Mouse (Mus musculus): Measurements from ENCODE around the gene Adgrb2. TPM values are rescaled to one million over a fixed set of nuclear protein-coding genes. Genes with fewer than 3 reads are reported as not detected.
A peak's percentile ranks its signal among the peaks of the same experiment; 100 is the strongest.

Gene Adgrb2
- polyA plus RNA-seq, 1 experiment, result 0.08 TPM

DNA sequence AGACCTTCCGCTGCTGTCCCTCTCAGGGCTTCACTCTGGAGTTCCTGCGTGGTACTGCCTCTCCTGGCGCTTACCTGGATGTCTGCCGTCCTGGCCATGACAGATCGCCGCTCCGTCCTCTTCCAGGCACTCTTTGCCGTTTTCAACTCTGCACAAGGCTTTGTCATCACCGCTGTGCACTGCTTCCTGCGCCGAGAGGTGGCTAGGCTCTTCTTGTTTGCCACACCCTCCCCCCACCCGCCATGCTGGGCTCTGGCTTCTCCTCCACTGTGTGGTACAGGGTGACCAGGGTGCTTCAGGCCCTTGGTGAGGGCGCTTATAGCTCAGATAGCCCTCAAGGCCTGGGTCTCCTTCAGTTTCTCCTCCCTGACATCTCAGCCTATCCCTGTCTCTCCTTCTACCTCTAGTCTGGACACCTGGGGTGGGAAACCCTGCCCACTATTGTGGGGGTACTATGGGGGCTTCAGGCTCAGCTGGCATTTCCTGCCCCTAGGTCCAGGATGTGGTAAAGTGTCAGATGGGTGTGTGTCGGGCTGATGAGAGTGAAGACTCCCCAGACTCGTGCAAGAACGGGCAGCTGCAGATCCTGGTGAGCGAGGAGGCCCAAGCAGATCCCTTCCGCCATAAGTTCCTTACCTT is 32.5 kb downstream of the Adgrb2 start:
- Histone ChIP-seq H3ac (ENCODE audit: control insufficient read depth, insufficient read length) (no peak overlapping the region), H3K27me3 (ENCODE audit: control insufficient read depth, insufficient read depth, insufficient read length) (peaks cover 19% of the 10 kb centered on the region), H3K79me2 (ENCODE audit: control insufficient read depth, insufficient read depth) (no peaks in the 10 kb centered on the region), H3K36me3 (ENCODE audit: control insufficient read depth, insufficient read depth) (no peaks in the 10 kb centered on the region), H3K4me3 (no peak overlapping the region), H3K4me2 (ENCODE audit: low read depth) (no peak overlapping the region)
- TF ChIP-seq POLR2A (IDR thresholded peaks at IDR 0.05; ENCODE audit: insufficient read length, low read depth) (no peak), MYOD1 (IDR thresholded peaks at IDR 0.05; ENCODE audit: control insufficient read depth in 1 of 3, insufficient read length in 2 of 3, low read depth in 2 of 3) (no peak), TCF12 (IDR thresholded peaks at IDR 0.05; ENCODE audit: insufficient read depth, poor library complexity, severe bottlenecking) (no peak), REST (IDR thresholded peaks at IDR 0.05; ENCODE audit: insufficient read depth, insufficient read length) (no peak), CEBPB (IDR thresholded peaks at IDR 0.05; ENCODE audit: insufficient read depth, poor library complexity, severe bottlenecking) (no peak), MAX (IDR thresholded peaks at IDR 0.05; ENCODE audit: low read depth) (no peak), POLR2AphosphoS2 (IDR thresholded peaks at IDR 0.05; ENCODE audit: insufficient read length, low read depth) (no peak), E2F4 (IDR thresholded peaks at IDR 0.05; ENCODE audit: insufficient read depth) (no peak), TCF3 (IDR thresholded peaks at IDR 0.05; ENCODE audit: insufficient read length, low read depth) (no peak), MYOG (IDR thresholded peaks at IDR 0.05; ENCODE audit: control insufficient read depth in 1 of 3, insufficient read depth in 1 of 3, insufficient read length in 2 of 3, low read depth in 2 of 3) (no peak), SRF (IDR thresholded peaks at IDR 0.05; ENCODE audit: control insufficient read depth, insufficient read length, low read depth) (no peak)

DNA sequence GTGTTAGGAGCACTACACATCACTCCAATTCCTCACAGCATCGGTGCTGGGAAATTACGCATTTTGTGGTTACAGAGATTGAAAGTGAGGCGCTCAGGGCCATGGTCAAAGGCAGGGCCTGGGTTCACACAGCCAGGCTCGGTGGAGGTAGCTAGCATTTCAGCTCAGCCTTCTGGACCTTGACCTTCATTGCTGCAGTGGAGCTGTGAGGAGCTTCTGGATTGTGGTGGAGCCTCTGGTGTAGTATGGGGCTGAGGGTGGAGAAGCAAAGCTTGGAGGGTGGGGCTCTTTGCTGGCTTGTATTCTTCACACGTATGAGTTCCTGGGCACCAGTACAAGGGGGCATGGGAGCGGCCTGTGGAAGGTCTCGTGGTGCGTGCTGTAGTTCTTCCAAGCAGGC is 38.3 kb downstream of the Adgrb2 start:
- H3K27me3 ChIP-seq (ENCODE audit: control insufficient read depth, insufficient read depth, insufficient read length), result no peaks in the 10 kb centered on the region
- H3K4me3 ChIP-seq, result no peak overlapping the region
- H3K4me2 ChIP-seq (ENCODE audit: low read depth), result no peak overlapping the region
- no peaks in the 10 kb centered on the region for H3K36me3 ChIP-seq (ENCODE audit: control insufficient read depth, insufficient read depth)
- no peaks in the 10 kb centered on the region for H3K79me2 ChIP-seq (ENCODE audit: control insufficient read depth, insufficient read depth)
- TF ChIP-seq E2F4 (IDR thresholded peaks at IDR 0.05; ENCODE audit: insufficient read depth), result no peak
- TF ChIP-seq MAX (IDR thresholded peaks at IDR 0.05; ENCODE audit: low read depth), result no peak
- TF ChIP-seq TCF3 (IDR thresholded peaks at IDR 0.05; ENCODE audit: insufficient read length, low read depth), result no peak
- no peak for TF ChIP-seq USF1 (IDR thresholded peaks at IDR 0.05; ENCODE audit: low read depth)
- no peak for TF ChIP-seq MYOD1 (IDR thresholded peaks at IDR 0.05; ENCODE audit: control insufficient read depth in 1 of 3, insufficient read length in 2 of 3, low read depth in 2 of 3)
- no peak for TF ChIP-seq POLR2AphosphoS2 (IDR thresholded peaks at IDR 0.05; ENCODE audit: insufficient read length, low read depth)
- no peak for TF ChIP-seq REST (IDR thresholded peaks at IDR 0.05; ENCODE audit: insufficient read depth, insufficient read length)
- no peak for TF ChIP-seq POLR2A (IDR thresholded peaks at IDR 0.05; ENCODE audit: insufficient read length, low read depth)
- no peak for TF ChIP-seq TCF12 (IDR thresholded peaks at IDR 0.05; ENCODE audit: insufficient read depth, poor library complexity, severe bottlenecking)
- no peak for TF ChIP-seq CEBPB (IDR thresholded peaks at IDR 0.05; ENCODE audit: insufficient read depth, poor library complexity, severe bottlenecking)
- no peak for TF ChIP-seq MYOG (IDR thresholded peaks at IDR 0.05; ENCODE audit: control insufficient read depth in 1 of 3, insufficient read depth in 1 of 3, insufficient read length in 2 of 3, low read depth in 2 of 3)
- TF ChIP-seq SRF (IDR thresholded peaks at IDR 0.05; ENCODE audit: control insufficient read depth, insufficient read length, low read depth), result no peak
- no peak overlapping the region for H3ac ChIP-seq (ENCODE audit: control insufficient read depth, insufficient read length)

DNA sequence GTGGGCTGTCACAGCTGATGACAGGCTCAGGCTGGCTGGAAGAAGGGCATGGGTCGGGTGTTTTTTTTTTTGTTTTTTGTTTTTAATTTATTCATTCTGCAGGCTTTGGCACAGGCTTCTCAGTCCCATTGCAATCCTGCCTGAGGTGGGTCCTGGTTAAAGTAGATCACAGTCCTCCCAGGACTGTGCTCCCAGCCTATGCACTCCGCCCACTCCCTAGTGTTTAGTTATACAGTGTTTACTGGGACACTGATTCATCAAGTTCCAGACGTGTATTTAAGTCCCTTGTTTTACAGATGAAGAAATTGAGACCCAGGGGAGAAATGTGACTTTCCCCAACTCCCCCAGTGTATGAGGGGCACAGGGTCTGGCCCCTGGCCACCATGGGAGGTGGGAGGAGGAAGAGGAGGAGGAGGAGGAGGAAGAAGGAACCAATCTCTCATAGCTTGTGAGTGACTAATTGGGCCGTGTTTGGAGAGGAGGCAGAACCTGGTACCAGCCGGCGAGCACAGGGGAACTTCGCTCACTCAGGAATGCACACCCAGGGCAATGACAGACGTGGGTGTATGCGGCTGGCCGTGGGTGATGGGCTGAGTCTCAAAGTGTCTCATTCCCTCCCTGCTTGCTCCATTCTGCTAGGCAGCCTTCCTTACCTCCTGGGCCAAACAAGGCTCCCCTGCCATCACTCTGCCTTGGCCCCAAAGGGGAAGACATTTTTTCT is 39.0 kb downstream of the Adgrb2 start:
- Histone ChIP-seq H3K79me2 (ENCODE audit: control insufficient read depth, insufficient read depth) (no peaks in the 10 kb centered on the region), H3K4me3 (no peak overlapping the region), H3K36me3 (ENCODE audit: control insufficient read depth, insufficient read depth) (no peaks in the 10 kb centered on the region), H3ac (ENCODE audit: control insufficient read depth, insufficient read length) (no peak overlapping the region), H3K27me3 (ENCODE audit: control insufficient read depth, insufficient read depth, insufficient read length) (no peaks in the 10 kb centered on the region), H3K4me2 (ENCODE audit: low read depth) (peak overlapping the region; percentile 18)
- TF ChIP-seq MYOG (IDR thresholded peaks at IDR 0.05; ENCODE audit: control insufficient read depth in 1 of 3, insufficient read depth in 1 of 3, insufficient read length in 2 of 3, low read depth in 2 of 3), result no peak
- TF ChIP-seq CEBPB (IDR thresholded peaks at IDR 0.05; ENCODE audit: insufficient read depth, poor library complexity, severe bottlenecking), result no peak
- TF ChIP-seq TCF12 (IDR thresholded peaks at IDR 0.05; ENCODE audit: insufficient read depth, poor library complexity, severe bottlenecking), result no peak
- TF ChIP-seq USF1 (IDR thresholded peaks at IDR 0.05; ENCODE audit: low read depth), result no peak

DNA sequence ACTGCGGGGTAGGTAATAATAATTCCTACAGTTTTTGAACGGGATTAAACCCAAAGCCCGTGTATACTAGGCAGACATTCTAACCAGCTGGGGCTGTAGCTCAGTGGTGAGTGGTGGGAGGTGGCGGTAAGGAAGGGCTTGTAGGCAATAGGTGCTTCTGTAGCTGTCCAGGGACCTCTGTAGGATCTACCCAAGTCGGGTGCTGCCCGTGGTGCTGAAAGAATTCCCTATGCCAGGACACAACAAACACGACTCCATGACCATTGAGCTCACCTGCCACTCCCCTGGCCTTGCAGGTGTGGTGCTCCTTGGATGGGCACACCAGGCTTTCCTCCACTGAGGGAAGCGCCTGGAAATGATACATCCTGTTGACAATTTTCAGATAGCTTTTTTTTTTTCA is 40.9 kb downstream of the Adgrb2 start:
- H3K4me3 ChIP-seq, result no peak overlapping the region
- no peaks in the 10 kb centered on the region for H3K27me3 ChIP-seq (ENCODE audit: control insufficient read depth, insufficient read depth, insufficient read length)
- H3K4me2 ChIP-seq (ENCODE audit: low read depth), result no peak overlapping the region
- no peak for TF ChIP-seq POLR2AphosphoS2 (IDR thresholded peaks at IDR 0.05; ENCODE audit: insufficient read length, low read depth)
- TF ChIP-seq MAX (IDR thresholded peaks at IDR 0.05; ENCODE audit: low read depth), result no peak
- peak; percentile 74 for TF ChIP-seq REST (IDR thresholded peaks at IDR 0.05; ENCODE audit: insufficient read depth, insufficient read length)
- no peak overlapping the region for H3ac ChIP-seq (ENCODE audit: control insufficient read depth, insufficient read length)
- H3K79me2 ChIP-seq (ENCODE audit: control insufficient read depth, insufficient read depth), result no peaks in the 10 kb centered on the region
- no peaks in the 10 kb centered on the region for H3K36me3 ChIP-seq (ENCODE audit: control insufficient read depth, insufficient read depth)

DNA sequence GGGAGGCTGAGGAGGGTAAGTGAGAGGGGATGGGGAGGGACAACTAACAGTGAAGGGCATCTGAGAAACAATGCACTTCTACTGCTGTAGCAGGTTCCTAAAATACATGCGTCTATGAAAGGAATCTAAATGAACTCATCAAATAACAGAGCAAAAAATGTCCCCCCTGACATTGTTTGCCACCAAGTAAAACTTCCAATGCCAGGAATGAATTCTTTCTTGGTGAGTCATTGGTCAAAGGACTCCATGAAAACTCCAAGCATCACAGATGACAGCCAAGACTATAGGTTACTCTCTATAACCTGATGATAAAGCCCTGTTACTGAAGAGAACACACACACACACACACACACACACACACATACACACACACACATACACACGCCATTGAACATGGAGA is 46.5 kb downstream of the Adgrb2 start:
- H3K4me3 ChIP-seq, result no peak overlapping the region
- TF ChIP-seq CEBPB (IDR thresholded peaks at IDR 0.05; ENCODE audit: insufficient read depth, poor library complexity, severe bottlenecking), result no peak
- no peak for TF ChIP-seq POLR2AphosphoS2 (IDR thresholded peaks at IDR 0.05; ENCODE audit: insufficient read length, low read depth)
- TF ChIP-seq MAX (IDR thresholded peaks at IDR 0.05; ENCODE audit: low read depth), result no peak
- no peak for TF ChIP-seq MYOD1 (IDR thresholded peaks at IDR 0.05; ENCODE audit: control insufficient read depth in 1 of 3, insufficient read length in 2 of 3, low read depth in 2 of 3)
- TF ChIP-seq POLR2A (IDR thresholded peaks at IDR 0.05; ENCODE audit: insufficient read length, low read depth), result no peak
- TF ChIP-seq USF1 (IDR thresholded peaks at IDR 0.05; ENCODE audit: low read depth), result no peak
- TF ChIP-seq E2F4 (IDR thresholded peaks at IDR 0.05; ENCODE audit: insufficient read depth), result no peak
- TF ChIP-seq TCF3 (IDR thresholded peaks at IDR 0.05; ENCODE audit: insufficient read length, low read depth), result no peak
- TF ChIP-seq SRF (IDR thresholded peaks at IDR 0.05; ENCODE audit: control insufficient read depth, insufficient read length, low read depth), result no peak
- TF ChIP-seq MYOG (IDR thresholded peaks at IDR 0.05; ENCODE audit: control insufficient read depth in 1 of 3, insufficient read depth in 1 of 3, insufficient read length in 2 of 3, low read depth in 2 of 3), result no peak
- TF ChIP-seq TCF12 (IDR thresholded peaks at IDR 0.05; ENCODE audit: insufficient read depth, poor library complexity, severe bottlenecking), result no peak
- no peak for TF ChIP-seq REST (IDR thresholded peaks at IDR 0.05; ENCODE audit: insufficient read depth, insufficient read length)
- H3ac ChIP-seq (ENCODE audit: control insufficient read depth, insufficient read length), result no peak overlapping the region
- H3K79me2 ChIP-seq (ENCODE audit: control insufficient read depth, insufficient read depth), result no peaks in the 10 kb centered on the region
- H3K27me3 ChIP-seq (ENCODE audit: control insufficient read depth, insufficient read depth, insufficient read length), result peaks cover 6% of the 10 kb centered on the region
- no peaks in the 10 kb centered on the region for H3K36me3 ChIP-seq (ENCODE audit: control insufficient read depth, insufficient read depth)
- no peak overlapping the region for H3K4me2 ChIP-seq (ENCODE audit: low read depth)
